Mouse (Mus musculus) adrenal gland, adult 10 weeks (tissue): Measurements from ENCODE around the gene Akt1. TPM values are rescaled to one million over a fixed set of nuclear protein-coding genes. Genes with fewer than 3 reads are reported as not detected.

ENCODE experiments used
- polyA plus RNA-seq: library from polyadenylated mRNA; stranded (reverse); fragments of 350-450 nt; fragmentation: Illumina TruSeq; extraction: RNeasy Lipid Tissue Mini Kit (QIAGEN cat#74804); gene quantifications from one replicate; pipeline ENCODE4 v1.2.3, GENCODE M21; 2014; ENCODE audit warnings: low read depth, low replicate concordance

Akt1 gene
- 11.5 TPM for polyA plus RNA-seq

GRCm38 (mm10) chr12:112674132-112675011 is at the start of gene Akt1:
Gene Akt1, minus strand, starts transcription at chr12:112674884.

GRCm38 (mm10) chr12:112720216-112720615 is 45.5 kb upstream of the Akt1 start, which contains the start of gene Cep170b:
Gene Cep170b, plus strand, starts transcription at chr12:112720455.

GRCm38 (mm10) chr12:112678555-112679026 is 3.9 kb upstream of the Akt1 start, which contains the start of gene Zbtb42:
Gene Zbtb42, plus strand, starts transcription at chr12:112678828.

GRCm38 (mm10) chr12:112644180-112644854 is 30.4 kb downstream of the Akt1 start, which contains the start of gene Siva1:
Gene Siva1, plus strand, starts transcription at chr12:112644679.

DNA sequence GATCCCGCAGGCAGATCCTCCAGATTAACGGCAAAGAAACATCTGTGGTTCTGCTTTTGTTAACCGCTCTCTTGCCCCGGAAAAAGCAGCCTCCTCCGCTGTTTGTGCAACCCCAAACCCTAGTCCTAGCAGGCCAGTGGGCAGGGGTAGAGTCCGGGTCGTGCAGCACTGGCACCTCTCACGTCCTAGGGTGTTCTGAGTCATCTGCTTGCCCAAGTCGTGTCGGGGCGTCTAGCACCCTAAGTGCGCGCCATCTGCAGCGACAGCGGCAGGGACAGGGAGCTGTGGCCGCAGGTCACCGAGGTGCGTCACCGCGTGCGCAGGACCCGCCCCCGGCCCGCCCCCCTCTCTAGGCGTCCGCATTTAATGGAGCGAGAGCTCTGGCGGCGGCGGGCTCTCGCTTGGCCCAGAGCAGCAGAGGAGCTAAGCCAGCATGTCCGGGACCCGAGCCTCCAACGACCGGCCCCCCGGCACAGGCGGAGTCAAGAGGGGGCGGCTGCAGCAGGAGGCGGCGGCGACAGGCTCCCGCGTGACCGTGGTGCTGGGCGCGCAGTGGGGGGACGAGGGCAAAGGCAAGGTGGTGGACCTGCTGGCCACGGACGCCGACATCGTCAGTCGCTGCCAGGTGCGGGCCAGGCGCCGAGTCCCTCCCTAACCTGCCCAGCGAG is 54.9 kb downstream of the Akt1 start, which contains the start of gene Adssl1:
Gene Adssl1 (plus strand): TSS at position 360 of the 668 bp plus-strand sequence.

Other genes starting within 250 kb of the Akt1 start
- 2.0 TPM for gene A530016L24Rik, start 185.4 kb downstream of the Akt1 start, polyA plus RNA-seq
- gene Tmem179, start 158.1 kb downstream of the Akt1 start, polyA plus RNA-seq, result not detected
- gene Inf2, start 86.1 kb downstream of the Akt1 start, polyA plus RNA-seq, result 1.5 TPM
- gene Adssl1, start 54.8 kb downstream of the Akt1 start, polyA plus RNA-seq, result 2.8 TPM
- gene Siva1, start 30.2 kb downstream of the Akt1 start, polyA plus RNA-seq, result 2.4 TPM
- gene Zbtb42, start 3.9 kb upstream of the Akt1 start, polyA plus RNA-seq, result 0.58 TPM
- 12.4 TPM for gene Cep170b, start 45.6 kb upstream of the Akt1 start, polyA plus RNA-seq
- not detected for gene Pld4, start 85.8 kb upstream of the Akt1 start, polyA plus RNA-seq
- 1.1 TPM for gene Ahnak2, start 127.8 kb upstream of the Akt1 start, polyA plus RNA-seq
- 1.9 TPM for gene Clba1, start 134.1 kb upstream of the Akt1 start, polyA plus RNA-seq
- gene Cdca4, start 154.5 kb upstream of the Akt1 start, polyA plus RNA-seq, result 6.9 TPM
- not detected for gene Gpr132, start 193.3 kb upstream of the Akt1 start, polyA plus RNA-seq